Mouse (Mus musculus) cerebellum, postnatal 10 days (tissue): ENCODE measurements at regions not wholly inside any gene's neighbourhood (a gene's known extent, or its start where the extent isn't known, plus 50 kb on each side); places are given as distances from the start of the nearest gene placed in this dataset.

Source experiments
- DNase-seq, 2 experiments: peaks; one replicate each; pipeline ENCODE4 v3.0.0; 2021; ENCODE audit warnings: mixed read lengths in 2 of 2

- no peak for DNase-seq
Observed at GRCm38 (mm10) chr1:100551293-100551692, 778.7 kb downstream of the Cntnap5b start.

GRCm38 (mm10) chr1:100556937-100557336 lies 784.4 kb downstream of the Cntnap5b start:
- peak; percentile 64 to 68 for DNase-seq
